Mouse (Mus musculus): ENCODE measurements around the gene Gpr162.
"Not testable (repeated sequence)": the region's sequence is repeated elsewhere in the genome, so short reads cannot be mapped to it uniquely, and the experiment has no call there.

The Gpr162 gene

GRCm38 (mm10) chr6:124903580-124904151 is 39.9 kb upstream of the Gpr162 start:
- Histone ChIP-seq H3K36me3 (ENCODE audit: insufficient read depth, low read length) (no peaks in the 10 kb centered on the region), H3K9me3 (ENCODE audit: low read length) (no peaks in the 10 kb centered on the region), H3K27me3 (ENCODE audit: insufficient read depth, low read length) (peaks cover 5% of the 10 kb centered on the region; the same call in 1 of the 2 replicates), H3K4me1 (replicated peaks; ENCODE audit: low read depth, low read length) (peaks cover 81% of the 10 kb centered on the region), H3K4me3 (replicated peaks; ENCODE audit: low read length) (peak overlapping the region; percentile 79)
- TF ChIP-seq CTCF (conservative IDR thresholded peaks at IDR 0.05; ENCODE audit: low read length) (peak; percentile 91), POU5F1 (IDR thresholded peaks at IDR 0.05; ENCODE audit: borderline replicate concordance, low read length) (no peak)

DNA sequence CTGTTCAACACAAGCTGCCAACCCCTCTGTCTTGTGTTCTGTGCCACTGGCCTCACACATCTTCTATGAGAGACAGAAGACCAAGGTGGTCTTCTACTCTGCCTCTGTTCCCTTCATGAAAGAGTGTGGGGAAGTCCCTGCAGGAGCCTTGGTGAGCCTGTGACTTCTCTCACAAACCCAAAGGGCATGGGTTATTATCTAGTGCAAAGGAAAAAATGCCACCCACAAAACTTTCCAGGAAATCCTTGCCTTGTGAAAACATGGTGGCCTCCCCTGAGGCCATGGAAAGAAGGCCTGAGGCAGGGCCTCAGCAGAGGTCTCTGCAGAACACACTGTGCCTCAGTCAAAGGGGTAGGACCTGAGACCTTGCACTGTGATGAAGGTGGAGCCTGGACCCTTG is 38.1 kb upstream of the Gpr162 start:
- H3K27me3 ChIP-seq (ENCODE audit: insufficient read depth, low read length), result no peaks in the 10 kb centered on the region
- no peaks in the 10 kb centered on the region for H3K9me3 ChIP-seq (ENCODE audit: low read length)
- no peak overlapping the region for H3K4me3 ChIP-seq (replicated peaks; ENCODE audit: low read length)
- H3K4me1 ChIP-seq (replicated peaks; ENCODE audit: low read depth, low read length), result peaks cover 72% of the 10 kb centered on the region
- no peak for TF ChIP-seq NANOG (IDR thresholded peaks at IDR 0.05; ENCODE audit: borderline replicate concordance, low read length)
- no peak for TF ChIP-seq POU5F1 (IDR thresholded peaks at IDR 0.05; ENCODE audit: borderline replicate concordance, low read length)
- TF ChIP-seq CTCF (conservative IDR thresholded peaks at IDR 0.05; ENCODE audit: low read length), result no peak
- no peaks in the 10 kb centered on the region for H3K36me3 ChIP-seq (ENCODE audit: insufficient read depth, low read length)

DNA sequence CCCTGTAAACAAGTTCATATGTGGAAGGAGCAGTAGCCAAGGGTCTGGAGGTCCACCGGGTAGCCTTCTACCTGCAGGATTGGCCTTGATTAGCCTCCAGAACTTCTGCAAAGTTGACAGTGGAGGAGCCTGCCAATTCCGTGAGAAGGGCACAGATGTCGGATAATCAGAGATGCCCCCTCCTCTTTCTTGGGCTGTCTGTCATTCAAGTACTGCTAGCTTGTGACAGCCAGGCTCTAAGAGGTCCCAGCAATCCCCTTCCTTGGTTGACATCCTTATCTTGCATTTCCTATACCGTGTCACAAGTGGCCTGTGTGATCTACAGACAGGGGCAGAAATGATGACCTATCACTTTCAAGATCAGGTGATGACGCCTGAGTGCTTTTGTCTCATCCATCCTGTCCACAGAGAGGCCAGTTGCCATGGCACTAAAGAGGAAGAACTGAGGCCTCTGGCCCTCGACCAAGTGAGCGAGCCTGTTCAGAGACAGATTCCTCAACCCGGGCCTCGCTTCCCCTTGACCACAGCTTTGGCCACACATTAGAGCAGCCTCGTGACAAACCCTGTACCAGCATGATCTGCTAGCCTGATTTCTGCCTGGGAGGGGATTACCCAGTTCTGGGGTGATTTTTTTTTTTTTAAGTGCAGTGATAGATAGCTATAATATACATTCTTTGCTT is 37.2 kb upstream of the Gpr162 start:
- Histone ChIP-seq H3K4me3 (replicated peaks; ENCODE audit: low read length) (peak overlapping the region; percentile 29; the same call in 1 of the 2 replicates), H3K4me1 (replicated peaks; ENCODE audit: low read depth, low read length) (peaks cover 67% of the 10 kb centered on the region), H3K27me3 (ENCODE audit: insufficient read depth, low read length) (no peaks in the 10 kb centered on the region), H3K36me3 (ENCODE audit: insufficient read depth, low read length) (no peaks in the 10 kb centered on the region), H3K9me3 (ENCODE audit: low read length) (no peaks in the 10 kb centered on the region)
- TF ChIP-seq NANOG (IDR thresholded peaks at IDR 0.05; ENCODE audit: borderline replicate concordance, low read length) (no peak), POU5F1 (IDR thresholded peaks at IDR 0.05; ENCODE audit: borderline replicate concordance, low read length) (no peak), CTCF (conservative IDR thresholded peaks at IDR 0.05; ENCODE audit: low read length) (no peak)

- Histone ChIP-seq H3K4me3 (replicated peaks; ENCODE audit: low read length) (peak overlapping the region; percentile 29; the same call in 1 of the 2 replicates), H3K9me3 (ENCODE audit: low read length) (no peaks in the 10 kb centered on the region), H3K4me1 (replicated peaks; ENCODE audit: low read depth, low read length) (peaks cover 63% of the 10 kb centered on the region), H3K27me3 (ENCODE audit: insufficient read depth, low read length) (no peaks in the 10 kb centered on the region), H3K36me3 (ENCODE audit: insufficient read depth, low read length) (no peaks in the 10 kb centered on the region)
- TF ChIP-seq POU5F1 (IDR thresholded peaks at IDR 0.05; ENCODE audit: borderline replicate concordance, low read length), result no peak
- no peak for TF ChIP-seq CTCF (conservative IDR thresholded peaks at IDR 0.05; ENCODE audit: low read length)
- no peak for TF ChIP-seq NANOG (IDR thresholded peaks at IDR 0.05; ENCODE audit: borderline replicate concordance, low read length)
Measured at GRCm38 (mm10) chr6:124900056-124900800, 36.4 kb upstream of the Gpr162 start.

- H3K9me3 ChIP-seq (ENCODE audit: low read length), result no peaks in the 10 kb centered on the region
- TF ChIP-seq CTCF (conservative IDR thresholded peaks at IDR 0.05; ENCODE audit: low read length) (no peak), POU5F1 (IDR thresholded peaks at IDR 0.05; ENCODE audit: borderline replicate concordance, low read length) (no peak), NANOG (IDR thresholded peaks at IDR 0.05; ENCODE audit: borderline replicate concordance, low read length) (no peak)
- peaks cover 54% of the 10 kb centered on the region for H3K4me1 ChIP-seq (replicated peaks; ENCODE audit: low read depth, low read length)
- H3K27me3 ChIP-seq (ENCODE audit: insufficient read depth, low read length), result no peaks in the 10 kb centered on the region
- no peaks in the 10 kb centered on the region for H3K36me3 ChIP-seq (ENCODE audit: insufficient read depth, low read length)
- no peak overlapping the region for H3K4me3 ChIP-seq (replicated peaks; ENCODE audit: low read length)
Measured at GRCm38 (mm10) chr6:124898359-124898758, 34.6 kb upstream of the Gpr162 start.

DNA sequence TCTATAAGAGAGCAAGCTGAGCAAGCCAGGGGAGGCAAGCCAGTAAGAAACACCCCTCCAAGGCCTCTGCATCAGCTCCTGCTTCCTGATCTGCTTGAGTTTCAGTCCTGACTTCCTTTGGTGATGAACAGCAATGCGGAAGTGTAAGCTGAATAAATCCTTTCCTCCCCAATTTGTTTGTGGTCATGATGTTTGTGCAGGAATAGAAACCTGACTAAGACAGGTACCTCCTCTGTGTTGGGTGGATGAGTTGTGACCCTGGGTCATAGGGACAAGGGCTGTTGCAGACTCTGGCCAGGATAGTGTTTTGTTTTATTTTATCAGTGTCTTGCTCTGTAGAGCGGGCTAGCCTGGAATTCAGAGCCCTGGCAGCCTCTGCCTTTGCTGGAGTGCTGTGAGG is 30.3 kb upstream of the Gpr162 start:
- H3K27me3 ChIP-seq (ENCODE audit: insufficient read depth, low read length); H3K9me3 ChIP-seq (ENCODE audit: low read length); H3K4me3 ChIP-seq (replicated peaks; ENCODE audit: low read length); H3K36me3 ChIP-seq (ENCODE audit: insufficient read depth, low read length): not testable (repeated sequence)
- peaks cover 26% of the 10 kb centered on the region for H3K4me1 ChIP-seq (replicated peaks; ENCODE audit: low read depth, low read length)

- no peak overlapping the region for H3K4me3 ChIP-seq (replicated peaks; ENCODE audit: low read length)
- H3K4me1 ChIP-seq (replicated peaks; ENCODE audit: low read depth, low read length), result peaks cover 18% of the 10 kb centered on the region
- peaks cover 8% of the 10 kb centered on the region; the same call in 1 of the 2 replicates for H3K27me3 ChIP-seq (ENCODE audit: insufficient read depth, low read length)
- H3K36me3 ChIP-seq (ENCODE audit: insufficient read depth, low read length), result no peaks in the 10 kb centered on the region
- no peak for TF ChIP-seq POU5F1 (IDR thresholded peaks at IDR 0.05; ENCODE audit: borderline replicate concordance, low read length)
- TF ChIP-seq CTCF (conservative IDR thresholded peaks at IDR 0.05; ENCODE audit: low read length), result no peak
- TF ChIP-seq NANOG (IDR thresholded peaks at IDR 0.05; ENCODE audit: borderline replicate concordance, low read length), result no peak
- no peaks in the 10 kb centered on the region for H3K9me3 ChIP-seq (ENCODE audit: low read length)
Measured at GRCm38 (mm10) chr6:124890997-124891396, 27.2 kb upstream of the Gpr162 start.

GRCm38 (mm10) chr6:124888555-124889125 is 24.9 kb upstream of the Gpr162 start:
- H3K27me3 ChIP-seq (ENCODE audit: insufficient read depth, low read length), result peaks cover 10% of the 10 kb centered on the region; the same call in 1 of the 2 replicates
- H3K9me3 ChIP-seq (ENCODE audit: low read length), result no peaks in the 10 kb centered on the region
- no peaks in the 10 kb centered on the region for H3K36me3 ChIP-seq (ENCODE audit: insufficient read depth, low read length)

More at GRCm38 (mm10) chr6:124888555-124889125, 24.9 kb upstream of the Gpr162 start:
- H3K4me3 ChIP-seq (replicated peaks; ENCODE audit: low read length), result no peak overlapping the region
- peaks cover 19% of the 10 kb centered on the region for H3K4me1 ChIP-seq (replicated peaks; ENCODE audit: low read depth, low read length)
- no peak for TF ChIP-seq CTCF (conservative IDR thresholded peaks at IDR 0.05; ENCODE audit: low read length)
- no peak for TF ChIP-seq NANOG (IDR thresholded peaks at IDR 0.05; ENCODE audit: borderline replicate concordance, low read length)
- TF ChIP-seq POU5F1 (IDR thresholded peaks at IDR 0.05; ENCODE audit: borderline replicate concordance, low read length), result no peak

All from E14TG2a.4 (cell line).